Mouse (Mus musculus): ENCODE data around the gene Tuba1b.

- no peak for TF ChIP-seq CTCF (IDR thresholded peaks at IDR 0.05; ENCODE audit: low read depth)
- TF ChIP-seq EP300 (IDR thresholded peaks at IDR 0.05; ENCODE audit: low read depth) = no peak
These were observed 36.2 kb downstream of the Tuba1b start, which contains the start of gene Dhh for GRCm38 (mm10) chr15:98897928-98898800.
